Mouse (Mus musculus): Measurements from ENCODE around the gene Pak2. TPM values are rescaled to one million over a fixed set of nuclear protein-coding genes. Genes with fewer than 3 reads are reported as not detected.

Pak2 gene
- total RNA-seq, 2 experiments from 2014 or later: 24.1 to 25.3 TPM

- peak; percentile 31 to 36 for DNase-seq (ENCODE audit: low spot score in 2 of 2)
- intact Hi-C loops (cut with DNase I): no loop called here
These were observed 69.2 kb downstream of the Pak2 start for GRCm38 (mm10) chr16:32009913-32010312.

- intact Hi-C loops (cut with DNase I): no loop called here
- no peak for DNase-seq (ENCODE audit: low spot score in 2 of 2)
These were observed 70.4 kb downstream of the Pak2 start for GRCm38 (mm10) chr16:32008529-32009293.

GRCm38 (mm10) chr16:32004731-32005130, 74.4 kb downstream of the Pak2 start:
- no peak for DNase-seq (ENCODE audit: low spot score in 2 of 2)
- intact Hi-C loops (cut with DNase I): no loop called here

GRCm38 (mm10) chr16:32002509-32003477, 76.3 kb downstream of the Pak2 start, which contains the start of gene Senp5:
Gene Senp5, minus strand, starts transcription at chr16:32003287.
- intact Hi-C loops (cut with DNase I): loop anchor here (1.0 kb wide), 1 partner anchor 54 kb away; the partner anchor contains the start of genes 0610012G03Rik and Ncbp2

GRCm38 (mm10) chr16:31996371-31996770, 82.8 kb downstream of the Pak2 start:
- DNase-seq (ENCODE audit: low spot score in 2 of 2): no peak
- intact Hi-C loops (cut with DNase I): no loop called here

More at GRCm38 (mm10) chr16:32002509-32003477, 76.3 kb downstream of the Pak2 start, which contains the start of gene Senp5:
- DNase-seq (ENCODE audit: low spot score in 2 of 2): peak; percentile 92 to 94

GRCm38 (mm10) chr16:31993946-31994345, 85.2 kb downstream of the Pak2 start:
- DNase-seq (ENCODE audit: low spot score in 2 of 2): no peak
- intact Hi-C loops (cut with DNase I): no loop called here

GRCm38 (mm10) chr16:31993195-31993594, 85.9 kb downstream of the Pak2 start:
- intact Hi-C loops (cut with DNase I): no loop called here
- no peak for DNase-seq (ENCODE audit: low spot score in 2 of 2)

GRCm38 (mm10) chr16:31992039-31992438, 87.1 kb downstream of the Pak2 start:
- DNase-seq (ENCODE audit: low spot score in 2 of 2): no peak
- intact Hi-C loops (cut with DNase I): no loop called here

- no peak for DNase-seq (ENCODE audit: low spot score in 2 of 2)
- intact Hi-C loops (cut with DNase I): no loop called here
These were observed 98.2 kb downstream of the Pak2 start for GRCm38 (mm10) chr16:31980946-31981345.

GRCm38 (mm10) chr16:31979501-31979900, 99.6 kb downstream of the Pak2 start:
- intact Hi-C loops (cut with DNase I): no loop called here
- DNase-seq (ENCODE audit: low spot score in 2 of 2): no peak

- intact Hi-C loops (cut with DNase I): no loop called here
- no peak for DNase-seq (ENCODE audit: low spot score in 2 of 2)
These were observed 103.9 kb downstream of the Pak2 start for GRCm38 (mm10) chr16:31975258-31975657.

Small RNAs within 50 kb of the gene (microRNA-seq; reads per million reads assigned to microRNA genes)
- gene Gm26269: not detected

Other genes with a start within 250 kb of the Pak2 start
- gene Meltf, start 200.5 kb downstream of the Pak2 start, total RNA-seq (2021): under 1 TPM; 0.54 to 0.81 TPM
- 10 to 100 TPM; 18.6 to 35.3 TPM for gene Pigz, start 145.5 kb downstream of the Pak2 start, total RNA-seq (2021)
- gene 0610012G03Rik, start 130.8 kb downstream of the Pak2 start, total RNA-seq (2021): 10 to 100 TPM; 39.7 to 51.9 TPM
- 10 to 100 TPM; 47.7 to 49.7 TPM for gene Ncbp2, start 130.8 kb downstream of the Pak2 start, total RNA-seq (2021)
- gene Senp5, start 76.1 kb downstream of the Pak2 start, total RNA-seq (2021): 10 to 100 TPM; 45.8 to 49.3 TPM
- 10 to 100 TPM; 25.8 to 27.8 TPM for gene Pigx, start 20.4 kb upstream of the Pak2 start, total RNA-seq (2021)
- 10 to 100 TPM; 71.0 to 72.1 TPM for gene Cep19, start 20.5 kb upstream of the Pak2 start, total RNA-seq (2021)
- gene Nrros, start 86.3 kb upstream of the Pak2 start, total RNA-seq (2021): 1 to 10 TPM; 7.5 to 9.2 TPM
- not detected for gene Bex6, start 100.5 kb upstream of the Pak2 start, total RNA-seq (2021)
- gene Fbxo45, start 167.8 kb upstream of the Pak2 start, total RNA-seq (2021): 10 to 100 TPM; 48.7 to 49.2 TPM
- gene Wdr53, start 167.9 kb upstream of the Pak2 start, total RNA-seq (2021): 10 to 100 TPM; 12.2 to 14.4 TPM
- not detected for gene Smco1, start 192.1 kb upstream of the Pak2 start, total RNA-seq (2021)
- gene Rnf168, start 198.1 kb upstream of the Pak2 start, total RNA-seq (2021): 10 to 100 TPM; 24.8 to 29.8 TPM